Mouse (Mus musculus) heart, adult 2 months (tissue): ENCODE measurements around the gene Rassf10. TPM values are rescaled to one million over a fixed set of nuclear protein-coding genes. Genes with fewer than 3 reads are reported as not detected.

Experiments
- DNase-seq, 2 experiments: peaks; one replicate each; pipeline ENCODE4 v3.0.0; 2021
- H3K27ac ChIP-seq: fragments of 200-600 bp; 2 replicates; pipeline ENCODE4 v1.8.1; 2022
- H3K27me3 ChIP-seq: fragments of 200-500 bp; 2 replicates; pipeline ENCODE4 v1.6.1; 2012; ENCODE audit warnings: mild to moderate bottlenecking, low read length, inconsistent platforms, mixed read lengths; ENCODE audit not compliant: control insufficient read depth, insufficient read depth
- H3K36me3 ChIP-seq: fragments of 200-500 bp; 2 replicates; pipeline ENCODE4 v1.6.1; 2012; ENCODE audit warnings: low read length, inconsistent platforms; ENCODE audit not compliant: control insufficient read depth, insufficient read depth
- H3K4me1 ChIP-seq: fragments of 200-500 bp; 2 replicates; pipeline ENCODE4 v1.6.1; 2011; ENCODE audit warnings: low read length; ENCODE audit not compliant: control insufficient read depth, insufficient read depth
- H3K4me3 ChIP-seq: fragments of 200-600 bp; 2 replicates; pipeline ENCODE4 v1.8.1; 2022
- H3K79me2 ChIP-seq: fragments of 200-500 bp; replicated peaks from 2 replicates; pipeline ENCODE4 v1.6.1; 2012; ENCODE audit warnings: mild to moderate bottlenecking, inconsistent platforms, low read length, moderate library complexity, mixed read lengths; ENCODE audit not compliant: control insufficient read depth, insufficient read depth
- H3K9ac ChIP-seq: fragments of 200-500 bp; 2 replicates; pipeline ENCODE4 v1.6.1; 2012; ENCODE audit warnings: low read depth, mild to moderate bottlenecking, control low read depth, inconsistent platforms, low read length, mixed read lengths
- CTCF ChIP-seq: fragments of 200-600 bp; IDR thresholded peaks from 2 replicates; pipeline ENCODE4 v1.8.1; 2022; ENCODE audit warnings: antibody characterized with exemption, mild to moderate bottlenecking, moderate library complexity
- EP300 ChIP-seq: fragments of 200-500 bp; IDR thresholded peaks from 2 replicates; pipeline ENCODE4 v1.6.1; 2011; ENCODE audit warnings: low read depth, low read length, control low read depth; ENCODE audit not compliant: insufficient read depth
- POLR2A ChIP-seq: fragments of 200-500 bp; IDR thresholded peaks from 2 replicates; pipeline ENCODE4 v1.6.1; 2011; ENCODE audit warnings: mild to moderate bottlenecking, low read depth, low read length, control low read depth; ENCODE audit not compliant: insufficient read depth
- WGBS: fragments of 180-500 bp; shearing (Covaris S2); methylation state at CpG from one replicate; pipeline ENCODE4 v1.1.7; 2018; 5-methylcytosine and 5-hydroxymethylcytosine counted together
- intact Hi-C: fragments of 180-260 bp; cut with DNase I; formaldehyde crosslinking; loops from one replicate; pipeline ENCODE4 v1.15.1; 2025
- polyA plus RNA-seq: library from polyadenylated mRNA; depleted of rRNA; stranded (reverse); fragments of >200 nt; gene quantifications from 2 replicates; pipeline ENCODE4 v1.2.3, GENCODE M21; 2012
- total RNA-seq, 2 experiments: library from RNA; stranded (reverse); gene quantifications; 2 replicates each; pipeline ENCODE4 v1.2.3; 2021

Gene Rassf10
- total and polyA plus RNA-seq, 3 experiments, result 0.74 to 1.3 (median 0.96) TPM

DNA sequence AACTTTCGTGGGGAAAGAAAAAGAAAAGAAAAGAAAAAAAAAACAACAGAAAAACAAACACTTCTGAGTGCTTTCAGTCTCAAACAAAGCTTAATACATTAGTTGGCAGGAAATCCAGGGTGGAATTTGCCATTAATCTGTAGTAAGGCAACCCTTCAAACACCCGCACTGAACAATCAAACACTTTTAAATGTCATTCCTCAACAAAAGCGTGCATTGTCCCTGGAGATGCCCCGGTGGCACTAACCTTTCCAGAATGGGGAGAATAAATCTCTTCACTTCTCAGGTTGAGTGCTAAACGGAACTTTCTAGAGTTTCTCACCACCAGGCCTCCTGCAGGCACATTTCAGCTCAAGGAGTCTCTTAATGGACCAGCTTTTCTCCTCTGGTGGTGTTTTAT, 29.6 kb downstream of the Rassf10 start:
- no peak for DNase-seq
- H3K9ac ChIP-seq, result no peak overlapping the region
- no peaks in the 10 kb centered on the region for H3K36me3 ChIP-seq
- no peak overlapping the region for H3K4me3 ChIP-seq
- 61% methylated on average over 5 of the region's 5 CpGs for WGBS
- intact Hi-C loops, result no loop called here
- H3K27me3 ChIP-seq, result no peaks in the 10 kb centered on the region
- no peak for TF ChIP-seq POLR2A
- no peak for TF ChIP-seq CTCF
- no peak for TF ChIP-seq EP300
- H3K79me2 ChIP-seq, result no peaks in the 10 kb centered on the region
- H3K27ac ChIP-seq, result no peak overlapping the region
- H3K4me1 ChIP-seq, result peaks cover 1% of the 10 kb centered on the region

- Histone ChIP-seq H3K4me3 (no peak overlapping the region), H3K79me2 (no peaks in the 10 kb centered on the region), H3K9ac (no peak overlapping the region), H3K27ac (no peak overlapping the region), H3K36me3 (no peaks in the 10 kb centered on the region), H3K27me3 (no peaks in the 10 kb centered on the region), H3K4me1 (peaks cover 1% of the 10 kb centered on the region)
- 50% methylated on average over 17 of the region's 17 CpGs for WGBS
- TF ChIP-seq EP300, result no peak
- TF ChIP-seq POLR2A, result no peak
- TF ChIP-seq CTCF, result no peak
- DNase-seq, result peak in 1 of 2 experiments; percentile 18
- intact Hi-C loops, result no loop called here
Measured at GRCm38 (mm10) chr7:112984704-112985577, 31.2 kb downstream of the Rassf10 start.

- Histone ChIP-seq H3K27ac (no peak overlapping the region), H3K4me3 (no peak overlapping the region), H3K9ac (no peak overlapping the region), H3K4me1 (peaks cover 1% of the 10 kb centered on the region), H3K27me3 (no peaks in the 10 kb centered on the region), H3K79me2 (no peaks in the 10 kb centered on the region), H3K36me3 (no peaks in the 10 kb centered on the region)
- no peak for DNase-seq
- intact Hi-C loops, result no loop called here
- TF ChIP-seq EP300 (no peak), CTCF (no peak), POLR2A (no peak)
- 70% methylated on average over 8 of the region's 8 CpGs for WGBS
Measured at GRCm38 (mm10) chr7:112985578-112985949, 31.8 kb downstream of the Rassf10 start.

DNA sequence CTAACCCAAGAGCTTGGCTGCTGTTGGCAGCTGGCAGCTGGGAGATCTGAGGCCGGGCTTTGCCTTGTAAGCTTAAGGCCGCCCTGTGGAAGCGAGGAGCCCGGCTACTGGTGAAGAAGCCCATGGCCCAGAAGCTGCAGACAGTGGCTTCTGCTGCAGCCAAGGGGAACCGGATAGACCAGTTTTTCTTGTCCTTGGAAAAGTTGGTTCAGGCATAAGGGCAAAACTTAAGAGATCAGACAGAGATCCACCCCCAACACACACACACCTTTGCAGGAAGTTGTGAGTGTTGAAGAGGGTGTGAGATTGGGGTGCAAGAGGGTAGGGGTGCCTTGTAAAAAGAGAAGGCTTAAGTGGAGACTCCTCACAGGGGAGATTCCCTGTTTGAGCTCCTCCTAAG, 39.2 kb downstream of the Rassf10 start:
- H3K36me3 ChIP-seq, result no peaks in the 10 kb centered on the region
- intact Hi-C loops, result no loop called here
- no peak overlapping the region for H3K9ac ChIP-seq
- H3K79me2 ChIP-seq, result no peaks in the 10 kb centered on the region
- WGBS, result 89% methylated on average over 5 of the region's 5 CpGs
- no peak for DNase-seq
- TF ChIP-seq EP300, result no peak
- no peak for TF ChIP-seq CTCF
- TF ChIP-seq POLR2A, result no peak
- H3K27ac ChIP-seq, result no peak overlapping the region
- H3K4me1 ChIP-seq, result no peaks in the 10 kb centered on the region
- H3K27me3 ChIP-seq, result no peaks in the 10 kb centered on the region
- H3K4me3 ChIP-seq, result no peak overlapping the region

- intact Hi-C loops, result no loop called here
- Histone ChIP-seq H3K4me1 (no peaks in the 10 kb centered on the region), H3K36me3 (no peaks in the 10 kb centered on the region), H3K9ac (no peak overlapping the region), H3K27me3 (no peaks in the 10 kb centered on the region), H3K79me2 (no peaks in the 10 kb centered on the region), H3K27ac (no peak overlapping the region), H3K4me3 (no peak overlapping the region)
- 60% methylated on average over 3 of the region's 3 CpGs for WGBS
- DNase-seq, result no peak
- no peak for TF ChIP-seq EP300
- TF ChIP-seq POLR2A, result no peak
- no peak for TF ChIP-seq CTCF
Measured at GRCm38 (mm10) chr7:113003565-113004255, 49.9 kb downstream of the Rassf10 start.

DNA sequence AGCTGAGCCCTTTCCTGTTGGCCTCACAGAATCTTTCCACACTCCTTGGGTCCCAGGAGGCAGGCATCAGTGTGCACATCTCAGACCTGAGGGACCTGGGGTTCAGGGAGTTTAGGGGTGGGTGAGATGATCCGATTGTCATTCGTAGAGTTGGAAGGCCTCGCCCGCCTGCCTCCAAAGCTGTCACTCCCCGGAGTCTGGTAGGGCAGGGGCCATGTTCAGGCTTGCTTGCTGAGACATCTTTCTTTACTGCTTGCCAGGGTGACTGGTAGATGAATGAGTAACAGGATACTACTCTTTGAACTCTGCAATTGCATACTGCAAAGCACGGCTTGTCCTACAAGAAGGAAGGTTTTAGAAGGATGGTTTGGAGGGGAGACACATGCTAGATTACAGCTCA, 52.0 kb downstream of the Rassf10 start:
- TF ChIP-seq POLR2A (no peak), CTCF (no peak), EP300 (no peak)
- intact Hi-C loops, result no loop called here
- WGBS, result 87% methylated on average over 6 of the region's 6 CpGs

More for the DNA sequence above, 52.0 kb downstream of the Rassf10 start:
- H3K4me3 ChIP-seq, result no peak overlapping the region
- no peak overlapping the region for H3K27ac ChIP-seq
- no peak overlapping the region for H3K9ac ChIP-seq
- DNase-seq, result no peak
- no peaks in the 10 kb centered on the region for H3K36me3 ChIP-seq
- H3K4me1 ChIP-seq, result no peaks in the 10 kb centered on the region
- no peaks in the 10 kb centered on the region for H3K79me2 ChIP-seq
- H3K27me3 ChIP-seq, result no peaks in the 10 kb centered on the region
